Mouse (Mus musculus) gastrocnemius, postnatal 10 days (tissue): ENCODE measurements around the gene Aspa. TPM values are rescaled to one million over a fixed set of nuclear protein-coding genes. Genes with fewer than 3 reads are reported as not detected.
A peak's percentile ranks its signal among the peaks of the same experiment; 100 is the strongest.
"Not testable (repeated sequence)": the region's sequence is repeated elsewhere in the genome, so short reads cannot be mapped to it uniquely, and the experiment has no call there.

Source experiments
- DNase-seq: peaks from one replicate; pipeline ENCODE4 v3.0.0; 2021; ENCODE audit warnings: mixed read lengths
- long read RNA-seq, 2 experiments: library from polyadenylated mRNA; stranded (forward); transcript quantifications; one replicate each; pipeline ENCODE4 v2.0.0; 2021
- total RNA-seq, 2 experiments: library from RNA; stranded (reverse); gene quantifications; 2 replicates each; pipeline ENCODE4 v1.2.3; 2021

Gene Aspa
- total RNA-seq = 1 to 10 TPM; 1.5 to 2.2 TPM
- long read RNA-seq, experiment 1, partial matches to known transcripts = 0 of 2 reads
- long read RNA-seq, experiment 1, other reads (novel, unspliced or antisense) = 2 of 2 reads
- long read RNA-seq, experiment 2, partial matches to known transcripts = 0 of 5 reads
- long read RNA-seq, experiment 2, other reads (novel, unspliced or antisense) = 2 of 5 reads

DNA sequence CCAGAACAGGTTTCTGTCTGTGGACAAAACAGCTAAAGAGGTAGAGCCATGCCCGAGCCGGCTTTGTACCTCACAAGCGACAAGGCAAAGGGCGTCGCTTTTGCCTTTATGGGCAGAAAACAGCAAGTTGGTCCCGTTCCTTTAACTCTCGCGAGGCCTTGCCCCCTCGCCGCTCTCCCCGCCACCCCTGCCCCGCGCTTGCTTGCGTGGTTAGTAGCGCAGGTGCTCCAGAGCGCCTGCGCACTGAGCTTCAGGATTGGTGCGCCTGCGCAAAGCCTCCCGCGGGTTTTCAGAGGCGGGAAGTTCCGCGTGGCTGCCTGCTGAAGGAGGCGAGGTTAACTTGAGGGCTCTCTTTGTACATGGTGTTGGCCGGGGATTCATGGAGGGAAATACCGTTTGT is at the start of gene Aspa, which contains the start of the genes Gm49340 and Spata22:
Gene Aspa (minus strand): TSS at position 155 of the 400 bp plus-strand sequence.
Gene Gm49340 (plus strand): TSS at position 300 of the 400 bp plus-strand sequence.
Gene Spata22 (plus strand): TSS at position 300 of the 400 bp plus-strand sequence.
- no peak for DNase-seq

DNA sequence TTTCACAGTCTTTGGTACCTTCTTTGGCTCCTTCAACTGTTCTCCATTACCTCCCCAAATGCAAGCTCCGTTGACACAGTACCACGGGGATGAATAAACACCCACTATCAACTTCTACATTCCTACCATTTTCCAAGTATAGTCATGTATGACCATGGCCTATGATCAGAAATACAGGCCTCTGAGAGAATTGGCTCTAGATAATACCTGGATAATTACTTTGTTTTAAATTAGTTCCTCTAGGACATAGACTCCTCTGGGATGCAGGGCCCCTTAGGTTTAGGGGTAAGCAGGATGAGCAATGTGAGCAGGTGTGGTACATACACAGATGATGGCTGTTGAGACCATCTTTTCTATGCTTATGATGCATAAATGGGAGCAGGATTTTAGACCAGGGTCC is 41.5 kb upstream of the Aspa start, which contains the start of gene Olfr376:
Gene Olfr376 (plus strand): TSS at position 301 of the 400 bp plus-strand sequence.
- no peak for DNase-seq

DNA sequence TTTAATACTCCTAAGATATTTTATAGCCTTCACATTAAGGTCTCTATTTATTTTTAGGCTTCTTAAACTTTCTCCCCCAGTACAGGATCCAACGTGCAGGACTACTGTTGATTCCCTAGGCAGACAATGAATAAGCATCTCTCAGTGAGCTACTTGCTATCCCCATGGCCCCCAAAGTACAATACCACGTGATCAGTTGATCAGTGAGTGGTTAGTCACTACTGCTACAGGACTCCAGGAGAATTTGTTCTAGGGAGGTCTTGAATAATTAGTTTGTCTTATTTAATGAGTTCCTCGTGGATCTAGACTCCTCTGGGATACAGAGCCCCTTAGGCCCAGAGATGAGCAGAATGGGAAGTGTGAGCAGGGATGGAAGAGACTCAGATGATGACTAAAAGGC is 21.1 kb upstream of the Aspa start, which contains the start of gene Olfr20:
Gene Olfr20 (plus strand): TSS at position 301 of the 400 bp plus-strand sequence.
- no peak for DNase-seq

DNA sequence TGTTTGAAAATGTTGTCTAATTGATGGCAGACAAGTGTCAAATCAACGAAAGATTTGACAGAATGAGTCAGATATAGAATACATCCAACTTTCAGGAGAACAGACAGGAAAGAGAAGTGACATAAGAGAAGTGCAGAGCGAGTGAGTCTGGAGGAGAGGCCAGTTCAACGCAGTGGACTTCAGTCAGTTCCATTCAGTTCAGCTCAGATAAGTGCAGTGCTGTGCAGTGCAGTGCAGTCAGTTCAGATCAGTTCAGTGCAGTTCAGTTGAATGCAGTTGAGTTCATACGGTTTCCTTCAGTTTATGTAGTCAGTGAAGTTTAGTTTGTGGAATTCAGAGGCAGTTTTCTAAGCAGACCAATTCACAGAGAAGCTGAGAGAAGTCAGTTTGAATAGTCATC is 7.5 kb upstream of the Aspa start:
- no peak for DNase-seq

DNA sequence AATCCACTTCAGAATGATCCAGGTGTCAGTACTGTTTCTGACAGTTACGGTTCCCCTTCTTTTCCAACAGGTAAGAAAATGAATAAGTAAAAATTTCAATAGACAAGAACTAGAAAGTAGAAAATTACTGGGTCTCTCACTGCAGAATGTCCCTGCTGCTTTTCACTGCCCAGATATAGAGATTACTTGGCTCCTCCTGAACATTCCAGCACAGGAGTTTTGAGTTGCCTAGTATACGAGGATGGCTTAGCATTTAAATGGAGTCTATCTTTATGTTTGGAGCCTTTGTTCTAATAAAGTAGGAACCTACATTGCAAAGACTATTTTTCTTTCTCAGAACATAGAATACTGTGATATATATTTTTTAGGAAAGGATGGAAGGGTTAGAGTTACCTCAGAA is 4.0 kb upstream of the Aspa start:
- no peak for DNase-seq

DNA sequence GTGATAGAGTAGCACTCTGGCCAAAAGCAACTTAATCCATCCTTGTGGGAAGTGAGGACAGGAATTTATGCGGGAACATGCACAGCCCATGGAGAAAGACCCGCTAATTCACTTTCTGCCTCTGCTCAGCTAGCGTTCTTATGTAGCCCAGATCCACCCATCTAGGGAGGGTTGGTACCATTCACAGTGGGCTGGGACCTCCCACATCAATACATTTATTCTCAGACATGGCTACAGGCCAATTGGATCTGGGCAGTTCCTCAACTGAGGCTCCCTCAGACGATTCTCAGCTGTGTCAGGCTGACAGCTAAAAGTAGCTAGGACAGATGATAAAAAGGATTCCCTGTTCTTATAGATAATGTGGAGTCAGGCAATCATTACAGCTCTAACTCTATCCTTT is 2.0 kb downstream of the Aspa start:
- DNase-seq = no peak

DNA sequence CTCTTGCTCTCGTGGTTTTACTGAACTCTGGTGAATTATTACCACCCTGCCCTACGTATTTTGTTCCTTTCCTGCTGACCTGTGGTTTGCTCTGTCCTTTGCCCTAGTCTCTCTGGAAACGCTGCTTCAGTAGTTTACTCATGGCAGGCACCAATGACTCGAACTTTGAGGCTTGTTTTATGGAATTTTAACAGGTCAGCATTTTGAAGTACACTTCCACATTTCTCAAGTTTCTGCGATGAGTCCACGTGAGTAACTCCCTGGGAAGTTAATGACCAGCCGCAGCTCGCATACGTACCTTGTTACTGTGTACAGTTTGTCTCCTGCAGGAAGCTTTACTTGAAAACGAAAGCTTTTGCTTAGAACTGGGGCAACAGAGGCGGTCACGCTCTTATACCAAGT is 2.9 kb downstream of the Aspa start:
- DNase-seq = no peak

DNA sequence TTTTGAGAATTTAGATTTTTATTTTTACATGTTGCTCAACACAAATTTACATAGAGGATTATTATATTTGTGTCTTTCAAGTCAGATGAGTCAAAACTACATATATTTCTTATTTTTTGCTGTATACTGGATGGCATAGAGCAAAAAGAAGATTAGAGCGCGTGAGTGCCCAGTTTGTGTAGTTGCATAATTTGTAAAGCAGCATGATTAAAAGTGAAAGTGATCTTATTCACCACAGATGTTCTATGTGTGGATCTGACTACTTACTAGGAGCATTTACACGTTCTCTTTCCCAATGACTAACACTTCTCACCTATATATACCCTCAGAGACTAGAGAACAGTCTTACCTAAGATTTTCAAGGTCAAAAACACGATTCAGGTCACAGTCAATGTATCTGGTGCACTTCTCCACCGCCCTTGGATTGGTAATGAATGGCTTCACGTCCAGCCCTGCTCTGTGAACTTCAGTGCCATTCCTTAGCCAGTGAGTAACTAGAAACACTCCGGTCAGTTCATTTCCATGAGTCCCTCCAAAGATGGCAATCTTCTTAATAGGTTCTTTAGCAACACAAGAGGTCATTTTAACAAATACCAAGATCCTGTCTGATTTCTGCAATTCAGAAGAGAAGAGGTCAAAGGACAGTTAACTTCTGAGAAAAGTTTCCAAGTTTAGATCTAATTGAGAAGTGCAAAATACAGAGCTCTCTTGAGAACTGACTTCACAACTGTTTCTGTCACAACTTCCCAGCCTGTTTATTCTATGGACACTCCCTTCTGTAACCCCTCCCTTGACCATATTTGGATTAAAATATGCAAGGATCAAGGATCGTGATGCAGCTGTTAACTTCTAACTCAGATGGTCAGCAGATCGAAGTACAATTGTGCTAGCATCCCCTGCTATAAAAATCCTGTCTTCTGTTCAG is 5.2 kb downstream of the Aspa start:
- DNase-seq = no peak

DNA sequence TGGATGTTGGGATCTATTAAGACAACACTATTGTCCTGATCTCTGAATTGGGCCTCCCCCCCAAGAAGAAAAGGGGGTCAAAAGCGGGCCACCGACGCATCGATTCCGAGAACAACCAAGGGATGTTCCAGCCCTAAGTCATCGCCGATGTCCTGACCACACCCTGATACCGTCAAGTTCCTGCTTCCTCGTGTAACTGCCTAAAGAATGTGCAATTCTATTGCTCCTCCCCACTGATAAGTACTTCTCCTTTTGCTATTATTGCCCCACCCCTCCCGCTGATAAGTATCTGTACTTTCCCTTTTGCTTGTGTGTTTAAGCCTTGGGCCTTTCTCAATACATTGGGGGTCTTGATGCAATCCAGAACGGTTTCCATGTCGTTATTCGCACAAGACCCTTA is 8.3 kb downstream of the Aspa start:
- DNase-seq = not testable (repeated sequence)

DNA sequence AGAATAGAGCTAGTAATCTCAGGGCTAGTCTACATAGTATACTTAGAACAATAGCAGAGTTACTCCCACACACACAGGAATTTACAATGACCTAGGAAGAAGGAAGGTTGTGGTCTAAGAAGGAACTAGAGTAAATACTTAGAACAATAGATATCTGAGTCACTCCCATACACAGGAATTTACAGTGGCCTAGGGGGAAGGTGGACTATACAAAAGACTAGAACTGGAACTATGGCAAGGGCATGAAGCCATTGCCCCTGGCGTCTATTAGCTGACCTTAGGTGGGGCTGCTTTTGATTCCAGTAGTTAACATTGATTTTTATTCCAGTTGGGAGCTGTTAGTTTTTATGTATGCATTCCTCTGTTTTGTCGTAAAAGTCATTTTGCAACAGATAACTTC is 10.8 kb downstream of the Aspa start:
- DNase-seq = not testable (repeated sequence)

DNA sequence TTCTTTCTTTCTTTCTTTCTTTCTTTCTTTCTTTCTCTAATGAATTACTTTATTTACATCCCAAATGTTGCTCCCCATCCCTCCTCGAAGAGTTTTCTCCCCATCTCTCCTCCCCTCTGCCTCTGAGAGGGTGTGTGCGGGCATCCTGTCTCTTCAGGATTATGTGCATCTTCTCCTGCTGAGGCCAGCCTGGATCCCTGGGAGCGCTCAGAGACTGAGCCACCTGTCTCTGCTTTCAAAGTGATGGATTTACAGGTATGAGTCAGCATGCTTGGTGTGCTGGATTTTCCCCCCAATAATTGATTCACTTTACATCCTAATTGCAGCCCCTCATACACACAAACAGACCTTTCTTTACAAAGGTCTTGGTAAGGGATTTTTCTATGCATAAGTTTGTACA is 13.4 kb downstream of the Aspa start:
- DNase-seq = no peak

DNA sequence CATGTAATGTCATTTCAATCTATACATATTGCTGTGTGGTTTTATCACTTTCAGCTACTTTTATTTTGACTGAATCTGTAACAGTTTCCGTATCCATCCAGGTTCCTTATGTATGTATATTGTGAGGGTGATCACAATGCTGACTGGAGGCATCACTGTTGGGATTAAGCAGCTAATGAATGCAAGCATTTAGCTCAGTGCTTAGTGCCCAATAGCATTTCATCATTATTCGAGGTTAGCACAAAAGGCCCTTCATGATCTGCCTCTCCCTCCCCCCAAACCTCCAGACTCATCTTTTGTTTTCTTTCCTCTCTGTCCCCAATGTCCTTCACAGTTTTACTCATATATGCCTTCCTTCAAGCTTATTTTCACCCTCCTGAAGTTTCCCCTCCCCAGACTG is 26.3 kb downstream of the Aspa start:
- DNase-seq = no peak

DNA sequence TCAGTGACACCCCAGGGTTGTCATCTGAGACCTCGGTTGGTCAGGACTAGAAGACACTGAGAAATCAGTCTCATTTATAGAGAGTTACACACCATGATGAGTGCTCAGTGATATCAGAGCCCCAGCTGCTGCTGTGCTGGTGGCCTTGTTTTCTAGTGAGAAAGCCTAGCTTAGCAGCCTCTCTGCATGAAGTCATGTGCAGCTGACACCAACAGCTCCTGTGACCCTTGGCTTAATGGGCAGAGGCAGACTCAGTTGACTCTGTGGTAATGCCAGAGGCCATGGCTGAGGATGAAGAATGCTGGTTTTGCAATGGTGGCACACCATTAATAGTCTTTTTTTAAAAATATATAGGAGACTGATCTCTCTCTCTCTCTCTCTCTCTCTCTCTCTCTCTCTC is 39.8 kb downstream of the Aspa start:
- DNase-seq = no peak

DNA sequence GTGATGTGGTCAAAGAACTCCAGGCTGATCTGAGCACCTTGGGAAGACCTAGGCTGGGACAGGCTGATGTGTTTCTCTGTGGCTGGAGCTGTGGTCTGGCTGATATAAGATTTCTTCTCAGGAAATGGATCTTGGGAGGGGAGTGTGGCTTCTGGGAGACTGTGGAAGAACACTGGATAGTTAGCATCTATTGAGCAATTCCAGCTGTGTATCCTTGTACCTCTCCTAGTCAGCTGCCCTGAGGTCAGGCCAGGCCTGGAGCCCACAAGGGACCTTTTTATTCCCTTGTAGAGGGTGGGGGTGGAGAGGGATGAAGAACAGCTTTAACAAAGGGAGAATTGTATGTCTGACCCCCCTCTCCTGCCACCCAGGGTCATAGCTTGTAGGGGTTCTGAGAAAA is 45.0 kb downstream of the Aspa start:
- no peak for DNase-seq

DNA sequence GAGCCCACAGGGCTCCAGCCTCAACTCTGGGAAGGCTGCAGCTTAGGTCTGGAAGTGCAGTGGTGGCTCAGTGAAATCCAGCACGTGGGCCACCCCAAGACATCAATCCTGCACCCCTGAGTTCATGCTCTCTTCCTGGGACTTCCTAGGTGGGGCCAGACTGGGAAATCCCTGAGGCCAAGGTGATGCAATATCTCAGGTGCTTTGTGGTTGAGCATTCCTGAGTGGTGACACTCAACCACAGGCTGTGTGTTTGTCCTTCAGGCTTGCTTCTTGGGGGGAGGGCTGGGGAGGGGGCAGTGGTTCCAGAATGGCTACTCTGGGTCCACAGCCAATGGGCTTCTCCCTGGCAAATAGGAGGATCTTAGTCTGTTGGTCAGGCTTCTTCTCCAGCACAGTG is 45.5 kb downstream of the Aspa start:
- no peak for DNase-seq

DNA sequence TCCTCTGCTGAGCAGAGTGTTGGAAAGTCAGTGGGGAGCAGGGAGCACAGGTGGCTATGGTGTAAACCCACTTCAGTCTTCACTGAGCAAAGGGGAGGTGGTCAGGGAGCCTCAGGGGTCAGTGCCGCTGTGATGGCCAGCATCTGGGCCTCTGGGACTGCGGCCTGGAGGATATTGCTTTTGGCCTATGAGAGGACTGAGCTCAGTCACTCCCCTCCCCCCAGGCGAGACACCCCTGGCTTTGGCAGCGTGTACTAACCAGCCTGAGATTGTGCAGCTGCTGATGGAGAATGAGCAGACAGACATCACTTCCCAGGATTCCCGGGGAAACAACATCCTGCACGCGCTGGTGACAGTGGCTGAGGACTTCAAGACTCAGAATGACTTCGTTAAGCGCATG is 46.0 kb downstream of the Aspa start:
- DNase-seq = no peak

DNA sequence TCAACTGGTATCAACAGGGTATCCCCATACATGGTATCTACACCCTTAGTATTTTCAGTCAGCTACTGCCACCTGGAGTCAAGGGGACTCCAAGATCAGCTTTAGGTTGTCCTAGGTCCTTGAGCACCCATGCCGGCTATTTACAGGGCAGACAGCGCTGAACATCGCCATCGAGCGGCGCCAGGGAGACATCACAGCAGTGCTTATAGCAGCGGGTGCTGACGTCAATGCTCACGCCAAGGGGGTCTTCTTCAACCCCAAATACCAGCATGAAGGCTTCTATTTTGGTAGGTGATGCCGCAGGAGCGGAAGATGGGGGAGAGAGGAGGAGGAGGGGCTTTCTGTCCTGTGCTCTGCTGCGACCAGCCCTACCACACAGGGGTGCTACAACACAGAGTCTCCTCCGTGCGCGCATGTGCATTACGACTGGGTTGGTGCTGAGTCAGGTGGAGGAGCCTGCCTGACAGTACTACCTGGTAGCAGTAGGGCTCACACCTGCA is 47.8 kb downstream of the Aspa start:
- DNase-seq = peak; percentile 39

DNA sequence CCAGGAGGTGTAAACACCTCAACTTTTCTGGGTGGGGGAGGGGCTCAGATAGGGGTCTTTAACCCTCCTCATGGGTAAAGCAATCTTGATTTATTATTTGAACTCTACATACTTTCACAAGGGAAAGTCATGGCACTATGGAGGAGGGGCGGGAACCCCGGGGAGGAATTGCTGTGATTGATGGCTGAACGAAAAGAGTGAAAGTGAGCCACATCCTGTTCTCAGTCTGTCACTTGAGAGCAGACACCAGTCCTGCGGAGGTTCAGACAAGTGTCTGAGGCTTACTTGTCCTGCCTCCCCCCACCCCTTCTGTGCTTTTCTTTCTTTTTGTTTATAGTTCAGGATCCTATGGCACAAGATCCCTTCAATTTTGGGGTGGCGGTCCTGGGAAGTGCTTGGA is 48.7 kb downstream of the Aspa start:
- DNase-seq = no peak

DNA sequence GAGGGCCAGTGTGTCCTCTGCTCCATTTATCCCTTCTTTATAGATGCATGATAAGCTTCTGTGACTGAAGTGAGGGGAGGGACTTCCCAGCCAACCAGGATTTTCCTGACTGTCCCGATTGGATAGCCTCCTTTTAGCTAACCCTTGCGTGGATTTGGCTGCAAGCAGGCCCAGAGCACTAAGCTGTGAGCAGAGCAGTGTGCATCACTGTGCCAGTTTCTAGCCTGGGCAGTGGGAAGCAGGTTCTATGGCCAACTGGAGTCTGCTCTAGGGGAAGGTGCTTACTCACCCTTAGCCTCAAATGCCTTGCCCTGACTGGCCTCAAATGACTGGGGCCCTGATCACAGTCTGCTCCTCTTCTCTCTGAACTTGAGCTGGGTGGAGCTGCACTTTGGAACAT is 54.6 kb downstream of the Aspa start:
- DNase-seq = no peak

DNA sequence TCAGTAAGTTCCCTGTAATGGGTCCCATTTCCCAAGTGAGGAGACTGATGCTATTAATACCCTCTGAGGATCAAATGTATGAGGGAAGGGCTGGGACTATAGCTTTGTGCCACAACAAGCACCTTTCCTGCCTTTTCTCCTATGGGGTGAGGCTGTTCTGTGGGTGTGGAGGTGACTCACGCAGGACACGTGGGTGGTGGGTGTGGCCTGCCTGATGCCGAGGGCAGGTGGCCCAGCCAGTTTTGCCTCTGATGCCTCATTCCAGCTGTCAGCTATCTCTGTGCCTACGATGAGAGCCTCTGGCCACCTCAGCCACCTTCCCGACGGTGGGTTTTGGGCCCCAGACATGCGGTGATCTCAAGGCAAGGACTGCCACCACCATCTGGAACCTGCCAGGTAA is 62.1 kb downstream of the Aspa start, which contains the start of gene Trpv3:
Gene Trpv3 (plus strand): TSS at position 122 of the 400 bp plus-strand sequence.
- DNase-seq = no peak

DNA sequence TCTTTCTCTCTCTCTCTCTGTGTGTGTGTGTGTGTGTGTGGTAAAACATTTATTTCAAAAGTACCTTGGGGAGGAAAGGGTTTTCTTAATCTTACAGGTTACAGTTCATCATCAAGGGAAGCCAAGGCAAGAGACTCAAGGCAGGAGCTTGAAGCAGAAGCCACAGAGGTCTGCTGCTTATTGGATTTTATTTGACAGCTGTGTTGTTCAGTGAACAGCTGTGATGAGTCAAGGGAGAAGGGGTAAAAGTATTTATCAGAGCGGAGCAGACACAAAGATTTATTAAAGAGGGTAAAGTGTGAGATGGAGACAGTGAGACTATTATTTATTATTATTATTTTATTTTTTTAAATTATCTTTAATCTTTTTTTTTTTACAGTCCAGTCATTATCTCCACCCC is 68.0 kb downstream of the Aspa start:
- no peak for DNase-seq

DNA sequence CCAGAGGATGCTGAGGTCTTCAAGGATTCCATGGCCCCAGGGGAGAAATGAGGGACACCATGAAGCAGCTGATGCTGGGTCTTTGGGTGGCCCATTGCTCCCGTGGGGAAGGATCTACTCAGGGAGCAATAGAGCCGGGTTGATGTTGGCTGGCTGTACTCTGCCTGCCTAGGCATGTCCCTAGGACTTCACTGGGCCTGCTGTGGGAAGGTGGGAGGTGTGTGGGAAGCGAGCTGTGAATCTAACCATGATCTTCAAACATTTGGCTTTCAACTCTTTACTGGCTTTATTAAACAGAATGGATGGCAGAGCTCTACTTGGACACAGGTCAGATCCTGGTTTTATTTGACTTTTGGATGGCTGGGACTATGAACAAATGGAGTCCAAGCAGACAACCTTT is 68.9 kb downstream of the Aspa start:
- DNase-seq = no peak

DNA sequence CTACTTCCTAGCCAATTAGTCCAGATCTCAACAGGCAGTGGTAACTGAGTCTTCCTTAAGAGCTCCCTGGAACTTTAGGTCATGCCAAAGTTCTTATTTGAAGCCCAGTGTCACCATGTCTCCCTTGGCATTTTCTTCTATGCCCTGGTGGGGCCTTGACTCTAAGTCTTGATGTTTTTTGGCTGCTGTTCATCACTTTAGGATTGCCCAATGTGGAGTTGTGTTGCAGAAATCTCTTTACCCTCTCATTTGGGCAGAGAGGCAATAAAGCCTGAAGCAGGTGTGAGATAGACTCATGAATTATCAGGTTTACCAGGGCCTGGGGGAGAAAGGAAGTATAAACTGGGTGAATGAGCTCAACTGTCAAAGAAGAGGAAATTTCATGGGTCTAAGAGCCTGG is 70.7 kb downstream of the Aspa start:
- DNase-seq = no peak
